Mouse (Mus musculus): ENCODE measurements at regions not wholly inside any gene's neighbourhood (a gene's known extent, or its start where the extent isn't known, plus 50 kb on each side); places are given as distances from the start of the nearest gene placed in this dataset.

DNA sequence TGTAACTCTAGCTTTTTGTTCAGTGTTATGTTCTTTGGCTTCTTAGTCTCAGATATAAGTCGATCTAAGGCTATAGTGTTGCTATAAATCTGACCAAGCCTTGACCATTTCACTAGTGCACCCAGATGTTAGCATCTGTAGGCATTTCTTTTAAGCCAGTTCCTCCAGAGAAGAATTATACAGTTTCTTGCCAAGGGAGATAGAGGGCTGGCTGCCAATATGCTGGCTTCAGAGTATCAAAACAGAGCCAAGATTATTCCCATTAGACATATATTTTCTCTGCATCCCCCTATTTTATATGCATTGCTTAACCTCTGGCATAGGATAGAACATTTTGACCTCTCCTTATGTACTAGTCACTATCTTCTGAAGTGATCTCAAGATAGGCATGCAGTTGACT, 487.5 kb downstream of the Synb start:
- DNase-seq (ENCODE audit: low spot score), result no peak

DNA sequence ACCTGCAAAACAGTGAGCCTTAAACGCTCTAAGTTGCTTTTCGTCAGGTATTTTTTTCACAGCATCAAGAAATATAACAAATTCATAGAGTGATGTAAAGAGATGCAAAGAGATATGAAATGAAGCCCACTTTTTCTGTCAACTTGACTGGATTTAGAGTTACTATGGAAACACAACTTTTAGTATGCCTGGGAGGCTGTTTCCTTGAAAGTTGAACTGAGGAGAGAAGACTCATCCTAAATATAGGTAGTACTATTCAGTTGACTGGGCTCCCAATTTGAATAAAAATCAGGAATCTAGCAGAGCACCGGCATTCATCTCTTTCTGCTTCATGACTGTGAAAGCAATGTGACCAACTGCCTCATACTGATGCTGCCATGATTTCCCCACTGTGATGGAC, 509.7 kb downstream of the Synb start:
- no peak for DNase-seq (ENCODE audit: low spot score)

DNA sequence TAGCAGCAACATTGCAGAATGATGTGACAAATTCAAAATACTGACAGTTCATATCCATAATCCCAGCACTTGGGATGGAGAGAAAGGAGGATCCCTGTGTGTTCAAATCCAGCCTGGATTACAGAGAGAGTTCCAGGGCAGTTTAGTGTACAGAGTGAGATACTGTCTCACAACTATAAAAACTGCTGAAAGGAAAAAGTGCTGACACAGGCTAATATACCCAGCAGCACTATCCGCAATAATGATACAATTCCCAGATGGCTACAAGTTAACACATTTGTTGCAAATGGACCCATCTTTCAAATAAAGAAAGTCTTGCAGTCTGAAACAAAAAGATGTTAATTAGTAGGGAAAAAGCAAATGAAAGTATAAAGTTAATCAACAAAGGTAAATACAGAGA, 510.9 kb downstream of the Synb start:
- DNase-seq (ENCODE audit: low spot score), result no peak

DNA sequence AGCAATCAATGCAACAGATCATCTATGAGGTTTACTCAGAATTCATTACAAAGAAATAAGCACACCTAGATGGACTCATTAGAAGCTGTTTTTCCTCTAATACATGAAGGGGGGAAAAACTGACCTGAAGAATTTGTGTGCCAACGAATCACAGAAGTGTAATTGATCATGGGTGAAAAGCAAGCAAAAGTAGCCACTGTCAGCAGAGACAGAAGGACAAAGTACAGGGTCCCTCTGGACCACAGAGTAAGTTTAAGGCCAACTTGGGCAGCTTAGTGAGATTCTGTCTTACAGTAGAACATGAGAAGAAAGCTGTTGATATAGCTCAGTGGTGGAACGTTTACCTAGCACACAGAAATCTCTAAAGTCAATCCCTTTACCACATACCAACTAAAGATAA, 523.7 kb downstream of the Synb start:
- DNase-seq (ENCODE audit: low spot score), result no peak

DNA sequence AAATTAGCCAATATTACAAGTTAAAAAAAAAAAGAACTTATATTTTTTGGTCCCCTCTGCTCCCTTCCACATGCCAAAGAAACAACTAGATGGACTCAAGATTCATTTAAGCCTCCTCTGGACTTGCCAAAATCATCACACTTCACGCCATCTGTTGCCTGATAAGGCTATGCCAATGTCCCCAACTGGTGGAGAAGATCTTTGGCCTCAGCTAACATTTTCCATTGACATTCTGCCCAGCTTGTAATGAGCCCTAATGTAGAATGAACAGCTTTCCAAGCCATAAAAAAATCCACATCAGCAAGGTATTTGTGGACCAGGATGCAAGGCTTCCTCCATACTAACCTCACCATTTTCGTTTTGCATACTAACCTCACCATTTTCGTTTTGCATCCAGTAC, 531.2 kb downstream of the Synb start:
- no peak for DNase-seq (ENCODE audit: low spot score)

DNA sequence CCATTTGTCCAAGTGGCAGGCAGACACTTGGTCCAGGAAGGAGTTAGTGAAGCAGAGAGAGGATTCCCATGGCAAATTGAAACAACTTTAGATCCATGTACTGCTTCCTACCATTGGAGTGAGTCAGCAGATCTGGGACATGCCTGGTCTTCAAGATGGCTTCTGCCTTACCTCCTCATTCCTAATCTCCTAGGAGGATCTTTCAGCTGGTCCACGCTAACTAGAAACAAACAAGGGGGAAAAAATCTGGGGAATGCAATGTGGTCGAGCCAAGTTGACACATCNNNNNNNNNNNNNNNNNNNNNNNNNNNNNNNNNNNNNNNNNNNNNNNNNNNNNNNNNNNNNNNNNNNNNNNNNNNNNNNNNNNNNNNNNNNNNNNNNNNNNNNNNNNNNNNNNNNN, 549.4 kb downstream of the Synb start:
- DNase-seq (ENCODE audit: low spot score), result no peak

DNA sequence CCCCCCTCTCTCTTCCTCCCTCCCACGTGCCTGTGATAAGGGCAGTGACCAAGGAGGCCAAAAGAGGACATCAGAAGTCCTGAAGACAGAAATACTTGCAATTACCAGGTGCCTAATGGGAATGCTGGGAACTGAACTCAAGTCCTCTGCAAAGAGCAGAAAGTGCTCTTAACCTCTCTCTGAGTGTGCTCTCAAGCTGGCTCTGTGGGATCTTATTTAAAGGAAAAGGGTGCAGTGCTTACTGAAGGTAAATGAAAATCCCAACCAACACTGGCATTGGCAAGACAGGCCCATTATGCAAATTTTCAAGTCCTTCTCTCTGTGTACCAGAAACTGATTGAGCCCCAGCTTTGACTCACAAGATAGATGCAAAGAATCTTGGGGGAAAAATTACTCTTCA, 555.6 kb downstream of the Synb start:
- no peak for DNase-seq (ENCODE audit: low spot score)

DNA sequence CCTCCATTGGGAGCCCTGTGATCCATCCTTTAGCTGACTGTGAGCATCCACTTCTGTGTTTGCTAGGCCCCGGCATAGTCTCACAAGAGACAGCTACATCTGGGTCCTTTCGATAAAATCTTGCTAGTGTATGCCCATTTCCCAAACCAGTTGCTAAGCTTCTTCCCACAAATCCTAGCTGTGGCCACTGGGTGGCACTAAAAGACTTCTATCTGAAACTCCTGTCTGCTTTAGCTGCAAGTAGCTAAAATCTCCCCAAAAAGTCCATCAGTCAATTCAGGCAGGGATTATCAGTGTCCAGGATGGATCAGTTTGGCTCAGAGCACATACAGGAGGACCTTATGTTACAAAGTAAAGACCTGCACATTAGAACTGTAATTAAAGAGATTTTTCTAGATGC, 558.3 kb downstream of the Synb start:
- DNase-seq (ENCODE audit: low spot score), result peak; percentile 19

DNA sequence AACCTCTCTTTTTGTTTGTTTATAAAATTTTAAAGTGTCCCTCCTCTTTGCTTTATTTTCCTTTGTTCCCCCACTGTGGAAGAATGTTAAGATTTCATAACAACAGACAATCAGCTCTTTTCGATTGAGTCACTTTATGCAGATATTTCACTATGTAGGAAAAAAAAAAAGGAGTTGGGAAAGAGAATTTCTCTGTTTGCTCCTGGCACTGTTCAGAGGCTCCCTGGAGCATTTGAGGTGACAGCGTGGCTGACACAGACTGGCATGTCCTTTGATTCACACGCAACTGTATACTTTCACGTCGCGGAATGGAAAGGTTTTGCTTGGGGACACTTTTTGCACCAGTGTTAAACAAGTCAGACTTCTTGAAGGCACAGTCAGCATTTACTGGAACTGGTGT, 572.9 kb downstream of the Synb start:
- DNase-seq (ENCODE audit: low spot score), result no peak

DNA sequence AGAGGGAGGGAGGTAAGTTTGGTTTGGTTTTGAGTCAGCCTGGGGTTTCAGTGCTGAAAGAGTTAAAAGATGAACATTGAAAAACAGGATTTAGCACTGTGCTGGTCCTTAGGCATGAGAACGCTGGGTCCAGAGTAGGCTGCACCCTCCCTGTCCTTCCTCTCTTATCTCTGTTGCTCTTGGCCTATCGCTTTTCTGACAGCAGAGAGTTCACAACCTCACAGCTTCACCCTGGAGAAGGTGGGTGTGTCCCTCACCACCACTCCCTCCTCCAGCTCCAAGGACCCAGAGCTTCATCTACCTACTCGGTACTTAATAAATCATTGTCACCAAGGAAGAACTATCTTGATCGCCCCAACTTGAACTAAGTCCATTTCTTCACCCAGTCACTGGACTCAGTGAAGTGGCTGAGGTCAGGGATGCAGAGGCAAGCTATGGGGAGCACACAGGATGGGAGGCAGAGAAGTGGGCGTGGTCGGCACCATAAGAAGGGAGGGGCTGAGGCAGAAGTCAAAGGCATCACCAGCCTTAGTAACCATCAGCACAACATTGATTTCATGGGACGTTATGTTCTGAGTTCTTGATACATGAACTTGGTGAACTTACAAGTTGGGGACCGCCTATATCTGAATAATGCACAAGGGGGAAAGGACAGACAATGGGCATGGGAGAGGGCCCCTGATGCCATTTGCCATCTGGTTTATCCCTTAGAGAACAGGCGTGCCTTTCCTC, 574.5 kb downstream of the Synb start:
- DNase-seq (ENCODE audit: low spot score), result no peak

DNA sequence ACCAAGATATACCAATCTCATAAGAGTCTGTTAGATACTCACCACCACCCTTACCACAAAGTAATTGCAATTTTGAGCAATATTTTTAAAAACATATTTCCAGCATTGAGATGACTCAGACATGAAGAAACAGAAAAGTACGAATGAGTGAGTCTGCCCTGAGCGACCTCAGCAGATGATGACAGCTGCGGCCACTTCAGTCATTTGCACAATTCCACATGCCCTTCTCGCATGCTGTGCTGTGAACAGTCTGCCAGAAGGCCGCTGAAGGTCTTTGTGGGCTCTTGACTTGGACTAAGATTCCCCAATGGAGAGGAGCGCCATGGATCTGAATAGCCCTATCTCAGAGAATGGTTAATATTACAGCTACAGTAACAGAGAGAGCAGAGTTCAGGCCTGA, 575.3 kb downstream of the Synb start:
- no peak for DNase-seq (ENCODE audit: low spot score)
